ENCODE assay signal across 34 mouse cellular contexts in the genomic region with DNA sequence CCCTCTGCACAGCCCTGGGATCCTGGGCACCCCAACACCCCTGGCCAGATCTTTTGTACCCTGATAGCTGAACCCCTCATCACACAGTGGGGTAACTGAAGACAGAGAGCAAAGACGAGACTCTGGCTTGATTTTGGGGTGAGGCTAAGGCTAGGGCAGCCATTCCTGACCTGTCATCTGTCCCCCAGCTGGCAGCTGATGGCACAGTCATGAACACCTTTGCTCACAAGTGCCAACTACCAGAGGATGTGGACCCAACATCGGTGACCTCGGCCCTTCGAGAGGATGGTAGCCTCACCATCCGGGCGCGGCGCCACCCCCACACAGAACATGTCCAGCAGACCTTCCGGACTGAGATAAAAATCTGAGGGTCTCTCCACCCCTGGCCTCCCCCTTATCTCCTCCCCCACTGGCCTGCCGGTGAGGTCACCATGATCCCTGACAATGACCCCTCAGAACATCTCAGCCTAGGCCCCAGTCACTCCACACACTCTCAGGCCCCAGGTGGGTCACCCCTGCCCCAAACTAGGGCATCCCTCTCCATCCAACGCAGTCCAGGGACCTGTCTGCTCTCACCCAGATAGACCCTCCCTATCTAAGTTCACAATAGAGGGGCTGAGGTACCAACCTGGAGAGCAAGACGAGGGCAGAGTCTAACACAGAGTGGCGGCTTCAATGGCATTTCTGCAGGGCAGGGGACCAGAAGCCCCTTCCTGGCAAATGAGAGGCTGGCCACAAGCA. TPM values are rescaled to one million over a fixed set of nuclear protein-coding genes. Genes with fewer than 3 reads are reported as not detected.
DNase-seq lines count a peak whose midpoint lies in the region; ATAC-seq and TF ChIP-seq lines count a peak whose summit lies in the region.
"Had no signal": no experiment of that assay in that cellular context is flagged by ENCODE, and none has a peak within 500 bp of the region (broad histone marks: within the 10 kb centered on the region; RNA-seq: fewer than 3 reads in every experiment).

No protein-coding gene starts in this region.

- no peaks in the 10 kb centered on the region for H3K9me3 ChIP-seq in heart, embryonic 11.5 days (replicated peaks; ENCODE audit: control insufficient read depth, low read length)
- no peaks in the 10 kb centered on the region for H3K9me3 ChIP-seq in heart, embryonic 15.5 days (replicated peaks)
- H3K9me3 ChIP-seq: embryonic facial prominence, embryonic 10.5 days; forebrain, embryonic 10.5 days; G1E; hindbrain, embryonic 10.5 days; kidney, embryonic 15.5 days; limb, embryonic 10.5 days; neural tube, embryonic 15.5 days had no signal

- H3K4me3 ChIP-seq in heart, embryonic 11.5 days (ENCODE audit: low read depth, low read length): peak overlapping the region; percentile 76
- no peak overlapping the region for H3K4me3 ChIP-seq in embryonic fibroblast, embryonic 13.5 days (ENCODE audit: insufficient read depth, low read length)
- peak overlapping the region; percentile 65 for H3K4me3 ChIP-seq in heart, embryonic 15.5 days
- no peak overlapping the region for H3K4me3 ChIP-seq in olfactory bulb, adult 2 months (ENCODE audit: insufficient read depth, low read depth, low read length)
- H3K4me3 ChIP-seq: embryonic facial prominence, embryonic 10.5 days; forebrain, embryonic 10.5 days; hindbrain, embryonic 10.5 days; kidney, embryonic 15.5 days; limb, embryonic 10.5 days; neural tube, embryonic 15.5 days had no signal

- 0 out of 2 replicates have a peak, but pooled peaks cover 6% of the 10 kb centered on the region for H3K36me3 ChIP-seq in heart, embryonic 11.5 days (ENCODE audit: control insufficient read depth, insufficient read depth, low read length)
- H3K36me3 ChIP-seq in heart, embryonic 15.5 days: no peaks in the 10 kb centered on the region
- H3K36me3 ChIP-seq: embryonic facial prominence, embryonic 10.5 days; forebrain, embryonic 10.5 days; G1E; hindbrain, embryonic 10.5 days; kidney, embryonic 15.5 days; limb, embryonic 10.5 days; neural tube, embryonic 15.5 days had no signal

- H3K4me2 ChIP-seq in heart, embryonic 11.5 days: peak overlapping the region; percentile 71
- peak overlapping the region; percentile 75 for H3K4me2 ChIP-seq in heart, embryonic 15.5 days
- H3K4me2 ChIP-seq: kidney, embryonic 15.5 days; midbrain, embryonic 11.5 days; neural tube, embryonic 15.5 days had no signal

- peak overlapping the region; percentile 97 for H3K27ac ChIP-seq in heart, embryonic 11.5 days (ENCODE audit: low read depth, low read length)
- H3K27ac ChIP-seq in embryonic fibroblast, embryonic 13.5 days (ENCODE audit: insufficient read depth, low read length): peak overlapping the region; percentile 91; the same call in 1 of the 2 replicates
- H3K27ac ChIP-seq in heart, embryonic 15.5 days: peak overlapping the region; percentile 97
- peak overlapping the region; percentile 94 for H3K27ac ChIP-seq in olfactory bulb, adult 2 months (ENCODE audit: insufficient read depth, low read depth, low read length)
- H3K27ac ChIP-seq: embryonic facial prominence, embryonic 10.5 days; forebrain, embryonic 10.5 days; hindbrain, embryonic 10.5 days; kidney, embryonic 15.5 days; limb, embryonic 10.5 days; neural tube, embryonic 15.5 days had no signal

- peaks cover 37% of the 10 kb centered on the region for H3K4me1 ChIP-seq in heart, embryonic 11.5 days (ENCODE audit: control insufficient read depth, insufficient read depth, low read length)
- peaks cover 20% of the 10 kb centered on the region for H3K4me1 ChIP-seq in embryonic fibroblast, embryonic 13.5 days (ENCODE audit: control insufficient read depth, insufficient read depth, low read length)
- peaks cover 53% of the 10 kb centered on the region for H3K4me1 ChIP-seq in heart, embryonic 15.5 days (replicated peaks)
- H3K4me1 ChIP-seq in olfactory bulb, adult 2 months (ENCODE audit: control insufficient read depth, insufficient read depth, low read length): peaks cover 75% of the 10 kb centered on the region

- DNase-seq in heart, postnatal 14 days: no peak
- DNase-seq in layer of hippocampus, adult 9-11 months: no peak
- no peak for DNase-seq in right cerebral cortex, postnatal 36 days (ENCODE audit: low spot score in 2 of 2)
- DNase-seq: adrenal gland, adult 2 months; B cell, adult 2 months; cerebellum, adult 11-12 months; cerebellum, postnatal 10 days; kidney, postnatal 4 days; liver had no signal

- 65% methylated on average over 13 of the region's 13 CpGs for WGBS in heart, embryonic 11.5 days (ENCODE audit: insufficient replicate concordance)
- WGBS in heart, embryonic 15.5 days: 55% methylated on average over 13 of the region's 13 CpGs
- WGBS in olfactory bulb, adult 2 months: 95% methylated on average over 13 of the region's 13 CpGs

- no peak for ATAC-seq in heart, embryonic 11.5 days (replicated peaks; ENCODE audit: insufficient number of reproducible peaks, low FRiP score, low TSS enrichment)
- no peak for ATAC-seq in heart, embryonic 15.5 days (replicated peaks; ENCODE audit: insufficient number of reproducible peaks, insufficient read depth, low FRiP score, low read depth)
- ATAC-seq: forebrain, embryonic 16.5 days; hindbrain, embryonic 16.5 days; intestine, postnatal 0 days had no signal

- TF ChIP-seq POLR2A in embryonic fibroblast, embryonic 13.5 days (IDR thresholded peaks at IDR 0.05; ENCODE audit: low read depth, low read length): no peak
- TF ChIP-seq POLR2A in olfactory bulb, adult 2 months (IDR thresholded peaks at IDR 0.05; ENCODE audit: insufficient read depth, low read depth, low read length): no peak

- H3K9ac ChIP-seq in heart, embryonic 11.5 days (ENCODE audit: low read depth, low read length): peak overlapping the region; percentile 94
- H3K9ac ChIP-seq in heart, embryonic 15.5 days: peak overlapping the region; percentile 81
- H3K9ac ChIP-seq: kidney, embryonic 15.5 days; neural tube, embryonic 15.5 days had no signal

- no peaks in the 10 kb centered on the region for H3K27me3 ChIP-seq in heart, embryonic 11.5 days (ENCODE audit: control insufficient read depth, insufficient read depth, low read length)
- H3K27me3 ChIP-seq in heart, embryonic 15.5 days: no peaks in the 10 kb centered on the region

- intact Hi-C loops in heart, postnatal 14 days (cut with DNase I): no loop called here

- no peak for TF ChIP-seq CTCF in embryonic fibroblast, embryonic 13.5 days (IDR thresholded peaks at IDR 0.05; ENCODE audit: borderline replicate concordance, insufficient read depth, low read length)
- TF ChIP-seq CTCF in olfactory bulb, adult 2 months (IDR thresholded peaks at IDR 0.05; ENCODE audit: insufficient read depth, low read depth, low read length): no peak

RNA-seq across cellular contexts. Expression of gene Hspb7, which starts 3.3 kb away (rescaled TPM):
- polyA plus RNA-seq in heart, embryonic 11.5 days (2014; fragmentation: Nextera tagmentation; extraction: Ambion mirVana): 155 and 275 TPM in 2 replicates
- 100 to 1,000 TPM; 760 to 902 TPM for total RNA-seq in heart, postnatal 14 days (2021)
- 1.2 and 1.9 TPM in 2 replicates for polyA plus RNA-seq in embryonic fibroblast, embryonic 13.5 days (2011; ENCODE audit: insufficient read length, low read depth, missing spikeins)
- polyA plus RNA-seq in heart, embryonic 15.5 days (2015; fragmentation: Nextera tagmentation; extraction: Ambion mirVana): 220 and 234 TPM in 2 replicates
- polyA plus RNA-seq in olfactory bulb, adult 2 months (2012; ENCODE audit: insufficient read depth, insufficient read length, low replicate concordance, missing spikeins): not detected in 2 replicates
- total RNA-seq: G1E; megakaryocyte progenitor cell, adult 5-6 weeks had no signal
- polyA plus RNA-seq: embryonic facial prominence, embryonic 10.5 days; forebrain, embryonic 10.5 days; forebrain, embryonic 16.5 days; G1E; hindbrain, embryonic 10.5 days; midbrain, embryonic 11.5 days had no signal

RNA-seq across cellular contexts. Expression of gene Clcnkb, which starts 8.0 kb away (rescaled TPM):
- polyA plus RNA-seq in heart, embryonic 11.5 days (2014; fragmentation: Nextera tagmentation; extraction: Ambion mirVana): 0.90 and 1.0 TPM in 2 replicates
- total RNA-seq in heart, postnatal 14 days (2021): 1 to 10 TPM in 1 of 2 experiments, under 1 TPM in 1; 0.83 to 1.5 TPM
- not detected in 2 replicates for polyA plus RNA-seq in embryonic fibroblast, embryonic 13.5 days (2011; ENCODE audit: insufficient read length, low read depth, missing spikeins)
- polyA plus RNA-seq in heart, embryonic 15.5 days (2015; fragmentation: Nextera tagmentation; extraction: Ambion mirVana): 0.39 and 0.60 TPM in 2 replicates
- not detected in 2 replicates for polyA plus RNA-seq in olfactory bulb, adult 2 months (2012; ENCODE audit: insufficient read depth, insufficient read length, low replicate concordance, missing spikeins)
- total RNA-seq: adrenal gland, adult 2 months; layer of hippocampus, postnatal 14 days; megakaryocyte progenitor cell, adult 5-6 weeks; midbrain, postnatal 0 days had no signal
- polyA plus RNA-seq: adrenal gland, adult 2 months; cortical plate, adult 2 months; forebrain, embryonic 10.5 days; forebrain, embryonic 16.5 days; G1E; hindbrain, embryonic 10.5 days; hindbrain, embryonic 16.5 days; intestine, postnatal 0 days; limb, embryonic 10.5 days; liver, embryonic 16.5 days; lung, postnatal 0 days; midbrain, embryonic 11.5 days had no signal

RNA-seq across cellular contexts. Expression of gene Srarp, which starts 12.0 kb away (rescaled TPM):
- not detected in 2 replicates for polyA plus RNA-seq in heart, embryonic 11.5 days (2014; fragmentation: Nextera tagmentation; extraction: Ambion mirVana)
- total RNA-seq in heart, postnatal 14 days (2021): under 1 TPM; 0.34 to 0.43 TPM
- polyA plus RNA-seq in embryonic fibroblast, embryonic 13.5 days (2011; ENCODE audit: insufficient read length, low read depth, missing spikeins): not detected in 2 replicates
- not detected in 2 replicates for polyA plus RNA-seq in heart, embryonic 15.5 days (2015; fragmentation: Nextera tagmentation; extraction: Ambion mirVana)
- polyA plus RNA-seq in olfactory bulb, adult 2 months (2012; ENCODE audit: insufficient read depth, insufficient read length, low replicate concordance, missing spikeins): not detected in 2 replicates
- total RNA-seq: adrenal gland, postnatal 4 days; CH12.LX; G1E; gastrocnemius, postnatal 4 days; megakaryocyte progenitor cell, adult 5-6 weeks had no signal
- polyA plus RNA-seq: embryonic facial prominence, embryonic 10.5 days; forebrain, embryonic 10.5 days; forebrain, embryonic 16.5 days; G1E; hindbrain, embryonic 10.5 days; intestine, postnatal 0 days; kidney, embryonic 15.5 days; limb, embryonic 10.5 days; liver, embryonic 16.5 days; lung, postnatal 0 days; midbrain, embryonic 11.5 days had no signal

RNA-seq across cellular contexts. Expression of gene Zbtb17, which starts 20.6 kb away (rescaled TPM):
- polyA plus RNA-seq in heart, embryonic 11.5 days (2014; fragmentation: Nextera tagmentation; extraction: Ambion mirVana): 19.1 and 21.3 TPM in 2 replicates
- 10 to 100 TPM; 20.8 to 21.2 TPM for total RNA-seq in heart, postnatal 14 days (2021)
- polyA plus RNA-seq in embryonic fibroblast, embryonic 13.5 days (2011; ENCODE audit: insufficient read length, low read depth, missing spikeins): 14.4 and 15.1 TPM in 2 replicates
- polyA plus RNA-seq in heart, embryonic 15.5 days (2015; fragmentation: Nextera tagmentation; extraction: Ambion mirVana): 17.9 and 22.5 TPM in 2 replicates
- polyA plus RNA-seq in olfactory bulb, adult 2 months (2012; ENCODE audit: insufficient read depth, insufficient read length, low replicate concordance, missing spikeins): not detected in 2 replicates

RNA-seq across cellular contexts. Expression of gene Clcnka, which starts 25.3 kb away (rescaled TPM):
- polyA plus RNA-seq in heart, embryonic 11.5 days (2014; fragmentation: Nextera tagmentation; extraction: Ambion mirVana): 0.14 and 0.42 TPM in 2 replicates
- total RNA-seq in heart, postnatal 14 days (2021): not detected
- not detected in 2 replicates for polyA plus RNA-seq in embryonic fibroblast, embryonic 13.5 days (2011; ENCODE audit: insufficient read length, low read depth, missing spikeins)
- 0.05 and 0.06 TPM in 2 replicates for polyA plus RNA-seq in heart, embryonic 15.5 days (2015; fragmentation: Nextera tagmentation; extraction: Ambion mirVana)
- not detected in 2 replicates for polyA plus RNA-seq in olfactory bulb, adult 2 months (2012; ENCODE audit: insufficient read depth, insufficient read length, low replicate concordance, missing spikeins)
- total RNA-seq: adrenal gland, adult 2 months; CH12.LX; G1E; megakaryocyte progenitor cell, adult 5-6 weeks; midbrain, postnatal 0 days had no signal
- polyA plus RNA-seq: cortical plate, adult 2 months; forebrain, embryonic 16.5 days; G1E; intestine, postnatal 0 days; midbrain, embryonic 11.5 days; neural tube, embryonic 15.5 days; urinary bladder, adult 2 months had no signal

Comparison
In these comparisons a context has a peak if more than half of its experiments do, and no peak if none do; other contexts are left out.
1. H3K4me3 ChIP-seq: peak in heart, embryonic 11.5 days (single experiment) and heart, embryonic 15.5 days (single experiment); none in embryonic fibroblast, embryonic 13.5 days (single experiment) and olfactory bulb, adult 2 months (single experiment).
2. Peak in every context shown above with its lines, with median percentiles within 50 percentile points of each other: H3K27ac ChIP-seq.